Mouse (Mus musculus) liver, postnatal 0 days (tissue): ENCODE measurements around the gene Tdrd1. TPM values are rescaled to one million over a fixed set of nuclear protein-coding genes. Genes with fewer than 3 reads are reported as not detected.
A peak's percentile ranks its signal among the peaks of the same experiment; 100 is the strongest.

Source experiments
- ATAC-seq: fragments of 200-750 bp; cut with Nextera tagmentation; 2 replicates; pipeline ENCODE4 v1.8.0; 2017; ENCODE audit warnings: mild to moderate bottlenecking, moderate library complexity
- DNase-seq: peaks from one replicate; pipeline ENCODE4 v3.0.0-alpha.2; 2016
- H3K27ac ChIP-seq: fragments of 300-500 bp; sonication (generic); 2 replicates; pipeline ENCODE4 v1.5.1; 2014; ENCODE audit warnings: antibody characterized with exemption, moderate library complexity, mild to moderate bottlenecking, low read depth
- H3K27me3 ChIP-seq: fragments of 300-500 bp; sonication (generic); 2 replicates; pipeline ENCODE4 v1.6.1; 2014; ENCODE audit warnings: low read length, control low read depth, mixed read lengths; ENCODE audit not compliant: insufficient read depth
- H3K36me3 ChIP-seq: fragments of 300-500 bp; sonication (generic); replicated peaks from 2 replicates; pipeline ENCODE4 v1.6.1; 2014; ENCODE audit warnings: mild to moderate bottlenecking, control low read depth, low read length, moderate library complexity, mixed read lengths; ENCODE audit not compliant: insufficient read depth
- H3K4me1 ChIP-seq: fragments of 300-500 bp; sonication (generic); 2 replicates; pipeline ENCODE4 v1.6.1; 2014; ENCODE audit warnings: antibody characterized with exemption, mild to moderate bottlenecking, control low read depth; ENCODE audit not compliant: insufficient read depth
- H3K4me2 ChIP-seq: fragments of 300-500 bp; sonication (generic); 2 replicates; pipeline ENCODE4 v1.6.1; 2014; ENCODE audit warnings: low read depth, mild to moderate bottlenecking, low read length, moderate library complexity, mixed read lengths
- H3K4me3 ChIP-seq: fragments of 300-500 bp; sonication (generic); 2 replicates; pipeline ENCODE4 v1.5.1; 2014; ENCODE audit warnings: low read depth, low read length
- H3K9ac ChIP-seq: fragments of 300-500 bp; sonication (generic); replicated peaks from 2 replicates; pipeline ENCODE4 v1.6.1; 2014; ENCODE audit warnings: mild to moderate bottlenecking, moderate library complexity
- H3K9me3 ChIP-seq: fragments of 300-500 bp; sonication (generic); 2 replicates; pipeline ENCODE4 v1.6.1; 2016; ENCODE audit warnings: mild to moderate bottlenecking, control low read depth, low read length, mixed read lengths
- CTCF ChIP-seq: sonication (generic); IDR thresholded peaks from 2 replicates; pipeline ENCODE4 v1.5.1; 2016; ENCODE audit warnings: antibody characterized with exemption, low read depth
- EP300 ChIP-seq: IDR thresholded peaks from 2 replicates; pipeline ENCODE4 v1.6.1; 2016; ENCODE audit warnings: antibody characterized with exemption, low read depth, mild to moderate bottlenecking
- WGBS: fragments of 180-500 bp; shearing (Covaris S2); extraction: QIAGEN DNeasy Blood & Tissue Kit; methylation state at CpG from one replicate; pipeline ENCODE4 v1.1.7; 2014; ENCODE audit not compliant: insufficient replicate concordance; 5-methylcytosine and 5-hydroxymethylcytosine counted together
- polyA plus RNA-seq: library from polyadenylated mRNA; unstranded; fragments of >200 nt; fragmentation: Nextera tagmentation; extraction: Ambion mirVana; gene quantifications from 2 replicates; pipeline ENCODE4 v1.2.1, GENCODE M21; 2015

Gene Tdrd1
- polyA plus RNA-seq, 1 experiment from 2014 or later: not detected

DNA sequence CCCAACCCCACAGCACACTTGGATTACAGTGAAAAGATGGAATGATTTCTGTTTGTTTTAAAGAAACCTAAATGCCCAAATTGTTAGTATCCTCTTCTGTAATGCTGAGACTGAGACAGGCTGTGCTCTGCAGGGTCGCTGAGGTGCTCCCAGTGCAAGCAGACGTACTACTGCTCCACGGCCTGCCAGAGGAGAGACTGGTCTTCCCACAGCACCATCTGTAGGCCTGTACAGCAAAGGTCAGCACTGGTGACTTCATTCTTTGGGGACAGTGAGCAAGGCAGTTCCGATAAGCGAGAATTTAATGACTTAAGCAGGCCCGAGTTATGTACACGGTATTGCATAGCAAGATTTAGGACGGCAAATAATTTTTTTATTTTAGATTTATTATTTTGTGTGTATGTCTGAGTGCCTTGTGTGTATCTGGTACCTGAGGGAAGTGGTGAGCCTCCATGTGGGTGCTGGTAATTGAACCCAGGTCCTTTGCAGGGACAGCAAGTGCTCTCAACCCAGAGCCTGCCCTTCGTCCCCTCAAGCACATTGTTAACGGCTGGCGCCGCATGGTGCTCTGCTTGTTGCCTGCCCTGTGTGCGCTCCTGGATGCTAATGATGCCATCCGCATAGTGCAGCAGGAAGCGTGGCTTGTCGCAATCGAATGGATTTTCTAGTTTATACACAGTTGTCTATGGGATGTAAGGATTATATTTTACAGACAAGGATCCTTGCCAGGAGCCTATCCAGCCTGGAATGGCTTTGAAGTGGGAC, 13.1 kb downstream of the Tdrd1 start:
- DNase-seq: no peak
- no peak for TF ChIP-seq EP300
- no peak for TF ChIP-seq CTCF
- 77% methylated on average over 17 of the region's 17 CpGs for WGBS
- Histone ChIP-seq H3K27ac (no peak overlapping the region), H3K36me3 (no peaks in the 10 kb centered on the region), H3K4me1 (no peaks in the 10 kb centered on the region), H3K4me3 (no peak overlapping the region), H3K9ac (no peak overlapping the region), H3K4me2 (no peak overlapping the region), H3K9me3 (no peaks in the 10 kb centered on the region), H3K27me3 (no peaks in the 10 kb centered on the region)
- ATAC-seq: no peak

DNA sequence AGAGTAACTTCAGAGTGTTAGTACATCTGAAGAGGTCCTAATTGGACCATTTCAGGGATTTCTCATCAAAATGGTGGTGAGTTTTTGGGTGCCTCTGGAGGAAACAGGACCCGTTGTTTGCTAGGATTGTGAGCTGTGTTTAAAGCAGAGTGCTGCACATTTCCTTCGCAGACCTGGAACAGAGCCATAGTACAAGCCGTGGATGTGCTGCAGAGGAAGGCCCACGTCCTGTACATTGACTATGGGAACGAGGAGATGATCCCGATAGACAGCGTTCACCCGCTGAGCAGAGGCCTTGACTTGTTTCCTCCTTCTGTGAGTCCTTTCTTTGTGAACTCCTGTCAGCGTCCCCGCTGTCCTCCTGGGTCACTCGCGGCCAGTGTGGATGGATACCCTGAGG, 17.0 kb downstream of the Tdrd1 start:
- H3K4me3 ChIP-seq: no peak overlapping the region
- no peak for DNase-seq
- ATAC-seq: no peak
- H3K9me3 ChIP-seq: peaks cover 6% of the 10 kb centered on the region; the same call in 1 of the 2 replicates
- H3K27me3 ChIP-seq: no peaks in the 10 kb centered on the region
- WGBS: 78% methylated on average over 12 of the region's 12 CpGs
- H3K36me3 ChIP-seq: no peaks in the 10 kb centered on the region
- H3K27ac ChIP-seq: no peak overlapping the region
- no peak overlapping the region for H3K9ac ChIP-seq
- H3K4me1 ChIP-seq: no peaks in the 10 kb centered on the region
- no peak for TF ChIP-seq CTCF
- no peak overlapping the region for H3K4me2 ChIP-seq

DNA sequence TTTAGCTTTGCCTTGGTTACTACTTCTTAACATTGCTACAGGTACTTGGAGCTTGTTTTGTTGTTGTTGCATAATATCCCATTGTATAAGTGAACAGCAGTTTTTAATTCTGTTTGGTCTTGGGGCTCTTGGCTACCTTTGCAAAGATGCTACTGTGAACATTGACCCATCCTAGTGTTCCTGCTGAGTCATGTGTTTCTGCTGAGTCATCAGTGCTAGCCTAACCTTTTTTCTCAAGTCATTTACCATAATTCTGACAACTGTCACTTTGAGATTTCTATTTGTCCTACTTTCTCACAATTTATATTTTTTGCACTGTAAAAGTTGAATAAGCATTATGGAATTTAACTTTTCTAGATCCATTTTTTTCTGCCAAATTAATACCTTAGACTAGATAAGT, 26.6 kb downstream of the Tdrd1 start:
- H3K4me2 ChIP-seq: no peak overlapping the region
- ATAC-seq: no peak
- TF ChIP-seq EP300 (no peak), CTCF (no peak)

DNA sequence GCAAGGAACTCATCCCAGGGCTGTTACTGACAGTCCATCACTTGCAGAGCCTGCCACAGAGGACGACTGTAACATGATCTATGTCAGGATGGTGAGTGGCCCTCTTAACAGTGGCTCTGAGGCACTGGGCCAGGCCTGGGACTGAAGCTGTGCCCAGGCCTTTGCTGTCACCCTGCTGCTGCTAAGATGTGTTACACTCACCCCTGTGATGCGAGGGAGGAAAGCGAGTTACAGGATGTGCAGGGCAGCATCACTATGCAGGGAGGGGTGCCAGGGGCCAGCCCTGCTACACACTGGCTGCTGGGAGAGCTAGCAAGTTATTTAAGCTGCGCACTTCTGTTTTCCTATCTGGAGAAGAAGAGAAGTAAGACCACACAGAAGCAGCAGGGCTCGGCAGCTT, 30.4 kb downstream of the Tdrd1 start:
- TF ChIP-seq CTCF: no peak
- TF ChIP-seq EP300: no peak
- 52% methylated on average over 5 of the region's 5 CpGs for WGBS
- DNase-seq: no peak
- no peak overlapping the region for H3K27ac ChIP-seq
- H3K9ac ChIP-seq: no peak overlapping the region
- no peak overlapping the region for H3K4me3 ChIP-seq
- H3K36me3 ChIP-seq: no peaks in the 10 kb centered on the region
- H3K4me1 ChIP-seq: no peaks in the 10 kb centered on the region
- 0 out of 2 replicates have a peak, but pooled peaks cover 3% of the 10 kb centered on the region for H3K27me3 ChIP-seq
- no peaks in the 10 kb centered on the region for H3K9me3 ChIP-seq
- H3K4me2 ChIP-seq: no peak overlapping the region
- ATAC-seq: no peak

More for the DNA sequence above, 26.6 kb downstream of the Tdrd1 start:
- no peak overlapping the region for H3K27ac ChIP-seq
- no peaks in the 10 kb centered on the region for H3K27me3 ChIP-seq
- H3K9ac ChIP-seq: no peak overlapping the region
- H3K36me3 ChIP-seq: no peaks in the 10 kb centered on the region
- DNase-seq: no peak
- no peak overlapping the region for H3K4me3 ChIP-seq
- no peaks in the 10 kb centered on the region; the same call in 1 of the 2 replicates for H3K9me3 ChIP-seq
- H3K4me1 ChIP-seq: no peaks in the 10 kb centered on the region

DNA sequence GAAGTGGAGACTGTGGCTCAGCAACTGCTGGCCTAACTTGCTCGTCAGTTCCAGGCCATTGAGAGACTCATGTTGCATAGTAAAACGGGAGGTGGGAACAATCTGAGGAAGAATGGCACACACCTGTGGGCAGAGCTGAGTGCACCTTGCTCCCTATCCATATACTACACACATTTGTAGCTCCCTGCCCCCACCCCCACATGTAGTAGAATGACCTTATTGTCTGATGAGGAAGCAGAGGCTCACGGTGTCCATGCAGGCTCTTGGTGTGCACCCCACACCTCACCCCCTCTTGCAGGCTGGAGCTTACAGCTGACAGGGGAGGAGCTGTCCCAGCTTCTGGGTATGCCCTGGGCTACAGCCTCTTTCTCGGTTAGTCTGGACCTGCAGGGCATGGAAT, 41.7 kb downstream of the Tdrd1 start:
- Histone ChIP-seq H3K4me2 (no peak overlapping the region), H3K9ac (no peak overlapping the region), H3K27ac (no peak overlapping the region), H3K9me3 (no peaks in the 10 kb centered on the region), H3K27me3 (peaks cover 43% of the 10 kb centered on the region), H3K4me1 (no peaks in the 10 kb centered on the region), H3K4me3 (no peak overlapping the region), H3K36me3 (no peaks in the 10 kb centered on the region)
- no peak for DNase-seq
- TF ChIP-seq CTCF (no peak), EP300 (no peak)
- 58% methylated on average over 4 of the region's 4 CpGs for WGBS
- ATAC-seq: no peak

DNA sequence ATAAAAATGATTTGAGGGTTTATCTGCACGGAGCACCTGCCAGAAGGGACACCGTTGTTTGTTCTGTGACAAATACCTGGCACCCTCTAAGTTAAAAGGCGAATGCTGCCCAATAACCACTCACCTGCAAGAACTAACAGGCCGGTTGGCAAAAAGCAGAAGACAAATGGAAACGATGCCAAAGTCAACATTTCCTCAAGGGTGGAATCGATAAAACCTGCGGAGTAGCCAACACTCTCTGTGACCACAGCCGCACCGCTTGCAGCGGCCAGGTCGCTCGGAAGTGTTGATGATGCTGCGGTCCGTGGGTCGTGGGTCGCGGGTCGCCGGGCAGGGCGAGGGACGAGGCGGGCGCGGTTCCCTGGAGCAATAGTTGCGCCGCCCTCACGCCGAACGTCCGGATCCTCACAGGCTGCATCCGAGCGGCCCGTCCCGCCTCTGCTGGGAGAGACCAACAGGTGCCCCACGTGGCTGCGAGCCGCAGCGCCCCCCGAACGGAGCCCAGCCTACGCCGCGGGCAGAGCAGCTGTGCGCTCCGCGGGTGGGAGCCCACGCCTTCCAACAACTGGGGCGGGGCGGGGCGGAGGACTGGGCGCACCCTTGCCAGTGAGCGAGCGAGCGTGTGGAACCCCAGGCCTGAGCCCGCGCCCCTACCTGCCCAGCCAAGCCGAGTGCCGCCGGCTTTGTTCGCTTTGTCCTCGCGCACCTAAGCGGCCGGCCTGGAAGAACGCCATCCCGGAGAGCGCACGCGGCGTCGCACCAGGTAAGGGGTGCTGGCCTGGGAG, 48.0 kb downstream of the Tdrd1 start, which contains the start of gene Vwa2:
TSS of gene Vwa2 (plus strand) at position 434 of the 785 bp plus-strand sequence.
- DNase-seq: peak; percentile 55
- TF ChIP-seq CTCF (no peak), EP300 (no peak)
- Histone ChIP-seq H3K27ac (no peak within 1 kb of the TSS), H3K9ac (no peak within 1 kb of the TSS), H3K4me3 (peak within 1 kb of the TSS; percentile 23), H3K9me3 (no peaks in the 10 kb centered on the region), H3K27me3 (peaks cover 94% of the 10 kb centered on the region), H3K4me1 (peaks cover 7% of the 10 kb centered on the region), H3K36me3 (no peaks in the 10 kb centered on the region), H3K4me2 (peak within 1 kb of the TSS; percentile 58)
- 4% methylated on average over 65 of the region's 71 CpGs for WGBS
- peak; percentile 85 for ATAC-seq
